Mouse (Mus musculus): ENCODE data around the gene Arntl.
A peak's percentile ranks its signal among the peaks of the same experiment; 100 is the strongest.

Gene Arntl

DNA sequence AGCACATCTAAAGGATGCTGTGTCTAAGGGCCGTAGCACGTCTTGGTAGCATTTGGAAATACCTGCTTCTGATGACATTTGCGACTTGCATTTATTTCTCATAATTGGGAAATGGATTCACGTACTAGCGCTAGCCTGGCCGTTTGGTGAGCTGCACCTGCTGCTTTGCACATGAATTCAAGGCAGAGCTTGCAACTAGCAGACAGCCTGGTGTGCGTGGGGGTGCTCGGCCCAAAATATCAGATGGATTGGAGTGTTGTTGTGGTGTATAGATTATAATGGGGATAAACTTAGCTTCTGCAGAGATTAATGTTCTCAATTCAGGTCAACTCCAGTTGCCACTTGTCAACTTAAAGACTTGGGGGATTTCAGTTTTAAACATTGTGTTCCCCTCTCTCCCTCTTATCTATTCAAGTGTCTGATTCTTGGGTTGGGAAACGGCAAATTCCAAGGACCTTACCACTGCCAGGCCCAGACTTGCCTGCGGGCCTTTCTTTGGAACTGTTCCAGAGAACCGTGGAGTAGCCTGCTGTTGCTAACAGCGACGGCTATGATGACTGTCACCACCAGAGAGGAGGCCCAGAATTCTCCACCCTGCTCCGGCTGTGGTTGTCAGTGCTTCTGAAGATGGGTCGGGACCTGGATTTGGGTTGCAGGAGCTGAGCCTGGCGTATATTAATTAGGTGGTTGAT lies 42.0 kb downstream of the Arntl start:
- peak; percentile 58 for DNase-seq (ENCODE audit: low read depth, low spot score)

DNA sequence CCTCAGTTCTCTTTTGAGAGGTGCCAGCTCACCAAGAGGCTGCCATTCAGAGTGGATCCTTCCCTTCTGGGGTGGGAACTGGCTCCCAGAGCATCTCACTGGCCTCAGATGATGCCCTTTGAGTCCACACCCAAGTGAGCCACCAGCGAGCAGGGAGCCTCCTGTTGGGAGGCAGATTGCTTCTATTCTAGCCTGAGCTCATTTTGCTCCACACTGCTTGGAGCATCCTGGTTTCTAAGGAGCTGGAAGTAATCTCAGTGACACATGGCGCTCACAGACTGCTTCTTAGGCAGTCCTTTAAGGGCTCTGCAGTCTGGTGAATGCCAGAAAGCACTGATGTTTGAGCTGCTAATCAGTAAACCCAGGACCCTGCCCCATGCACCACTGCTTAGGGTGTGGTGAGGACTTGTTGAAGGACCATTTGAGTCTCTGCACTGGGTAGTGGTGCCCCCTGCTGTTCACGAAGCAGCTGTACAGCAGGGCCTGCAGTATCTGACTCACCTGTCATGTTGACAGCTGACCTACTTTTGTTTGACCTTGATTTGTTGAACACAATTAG lies 43.2 kb downstream of the Arntl start:
- peak; percentile 80 for DNase-seq (ENCODE audit: low read depth, low spot score)

DNA sequence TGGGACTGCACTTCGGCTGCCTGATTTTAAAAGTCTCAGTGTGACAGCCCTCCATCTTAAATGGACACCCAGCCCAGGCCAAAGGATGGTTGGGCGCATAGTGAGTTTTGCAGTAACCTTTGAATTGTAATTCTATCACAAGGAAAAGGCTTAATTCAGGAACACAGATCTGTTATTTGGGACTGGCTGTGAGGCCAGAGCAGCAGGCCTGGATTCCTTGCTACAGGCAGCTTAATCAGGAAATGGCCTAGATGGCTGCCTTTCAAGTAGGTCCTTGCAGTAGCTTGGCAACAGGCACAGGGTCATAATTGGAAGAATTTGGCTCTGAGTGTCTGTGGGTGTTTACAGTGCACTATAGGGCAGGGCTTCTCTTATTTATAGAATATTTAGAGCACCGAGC lies 43.7 kb downstream of the Arntl start:
- DNase-seq (ENCODE audit: low read depth, low spot score) = no peak

DNA sequence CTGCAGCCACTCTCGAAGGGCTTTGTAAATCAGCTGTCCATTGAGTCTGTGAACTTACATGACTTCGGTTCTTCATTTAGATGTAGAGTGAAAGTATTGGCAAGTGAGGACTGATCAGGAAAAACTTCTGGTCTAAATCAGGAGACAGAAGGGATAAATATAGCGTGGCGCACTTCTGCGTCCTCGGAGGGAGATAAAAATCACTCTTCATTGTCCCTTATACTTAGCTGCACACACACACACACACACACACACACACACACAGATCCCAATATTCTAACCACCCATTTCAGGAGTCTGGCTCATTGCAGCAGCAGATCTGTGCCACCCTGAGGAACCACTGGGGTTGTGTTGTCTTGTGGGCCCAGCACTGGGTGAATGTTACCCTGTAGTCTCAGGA lies 44.3 kb downstream of the Arntl start:
- no peak for DNase-seq (ENCODE audit: low read depth, low spot score)

DNA sequence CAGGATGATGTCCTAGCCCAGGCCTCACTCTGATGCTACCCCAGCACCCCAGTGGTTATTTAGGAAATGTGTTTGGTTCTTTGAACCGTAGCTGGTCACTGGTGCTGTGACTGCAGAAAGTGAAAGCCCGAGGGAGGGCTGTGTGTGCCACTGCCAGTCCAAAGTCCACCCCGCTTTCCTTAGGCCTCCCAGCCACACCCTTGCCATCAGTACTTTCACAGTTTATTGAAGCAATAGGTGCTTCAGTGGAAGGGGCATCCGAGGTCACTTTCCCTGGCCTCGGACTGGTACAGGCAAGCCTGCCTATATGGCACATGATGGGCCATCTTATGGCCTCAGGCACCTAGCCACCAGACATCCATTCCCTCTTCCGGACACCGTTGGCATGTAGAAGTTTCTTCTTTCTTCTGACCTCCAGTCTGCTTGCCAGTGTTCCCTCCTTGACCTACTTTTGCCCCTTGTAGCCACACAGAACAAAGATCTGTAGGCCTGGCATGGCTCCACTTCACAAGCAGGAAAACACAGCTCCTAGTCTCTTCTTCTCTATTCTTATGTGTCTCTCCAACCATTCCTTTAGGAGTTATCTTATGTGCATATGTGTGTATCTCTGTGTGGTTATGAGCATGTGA lies 46.6 kb downstream of the Arntl start:
- no peak for DNase-seq (ENCODE audit: low read depth, low spot score)

DNA sequence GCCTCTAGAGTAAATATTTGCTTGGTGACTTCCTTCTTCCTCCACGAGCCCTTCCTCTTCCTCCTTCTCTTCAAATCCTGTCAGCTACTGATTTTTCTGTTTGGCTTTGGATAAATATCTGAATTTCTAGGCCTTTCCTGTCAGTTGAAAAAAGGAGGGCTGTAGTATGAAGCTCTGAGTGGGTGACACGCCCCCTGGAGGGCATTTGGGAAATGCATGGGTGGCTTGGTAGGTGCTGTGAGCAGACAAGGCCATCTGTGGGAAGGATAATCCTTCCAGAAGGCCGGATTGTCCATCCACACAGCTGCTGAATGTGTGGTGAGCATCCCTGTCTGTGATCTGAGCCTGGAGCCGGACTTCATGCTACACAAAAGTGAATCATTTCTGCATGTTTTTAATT lies 48.8 kb downstream of the Arntl start:
- DNase-seq (ENCODE audit: low read depth, low spot score) = peak; percentile 80

DNA sequence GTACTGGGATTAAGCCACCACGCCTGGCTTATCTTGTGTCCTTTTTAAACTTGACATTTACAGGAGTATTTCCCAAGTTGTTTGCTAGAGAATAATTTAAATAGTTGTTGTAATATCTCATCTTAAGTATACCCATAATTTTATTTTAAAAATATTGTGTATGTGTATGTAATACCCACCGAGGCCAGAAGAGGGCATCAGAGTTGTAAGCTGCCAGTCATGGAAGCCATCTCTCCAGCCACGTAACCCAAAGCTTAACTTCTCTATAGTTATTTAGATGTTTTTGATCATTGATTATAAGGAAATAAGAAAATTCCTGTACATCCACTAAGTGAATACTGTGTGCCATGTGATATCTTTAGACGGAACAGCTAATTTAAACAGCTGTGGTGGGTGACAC lies 51.2 kb downstream of the Arntl start:
- DNase-seq (ENCODE audit: low read depth, low spot score) = peak; percentile 55

DNA sequence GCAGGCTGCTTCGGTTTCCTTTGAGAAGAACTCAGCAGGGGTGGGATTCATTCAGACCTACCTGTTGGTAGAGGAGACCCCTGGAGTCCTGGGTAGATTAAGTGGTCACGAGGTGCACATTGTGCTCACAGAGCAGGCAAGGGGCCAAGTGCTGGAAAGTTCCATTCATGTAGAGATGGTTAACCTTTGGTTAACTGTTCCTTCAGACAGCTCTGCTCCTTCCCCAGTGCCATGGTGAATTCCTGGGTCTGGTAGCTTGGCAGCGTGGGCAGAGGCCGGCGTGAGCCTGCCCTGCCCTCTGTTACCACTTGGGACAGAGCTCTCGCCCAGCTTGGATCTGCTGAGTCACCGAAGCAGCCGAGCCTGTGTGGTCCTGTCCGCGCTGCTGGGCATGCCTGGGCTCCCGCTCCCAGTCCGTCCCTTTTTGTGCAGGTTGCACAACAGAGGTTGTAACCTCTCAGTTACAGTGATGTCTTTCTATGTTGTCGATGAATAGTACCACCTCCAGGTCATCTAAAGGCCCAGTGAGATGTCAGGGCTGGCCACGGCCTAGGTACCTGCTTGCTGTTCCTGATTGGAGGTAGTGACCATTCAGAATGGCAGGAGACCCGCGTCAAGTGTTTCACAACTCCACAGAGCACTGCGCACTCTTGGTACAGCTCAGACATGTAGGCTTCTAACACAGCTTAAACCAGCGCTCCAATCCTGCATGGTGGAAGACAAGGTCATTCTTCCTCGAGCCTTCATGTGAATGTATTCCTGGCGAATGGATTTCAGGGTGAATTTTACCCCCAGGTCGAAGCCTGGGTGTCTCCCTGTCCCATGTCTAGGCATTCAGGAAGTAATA lies 53.3 kb downstream of the Arntl start:
- DNase-seq (ENCODE audit: low read depth, low spot score) = peak; percentile 88

DNA sequence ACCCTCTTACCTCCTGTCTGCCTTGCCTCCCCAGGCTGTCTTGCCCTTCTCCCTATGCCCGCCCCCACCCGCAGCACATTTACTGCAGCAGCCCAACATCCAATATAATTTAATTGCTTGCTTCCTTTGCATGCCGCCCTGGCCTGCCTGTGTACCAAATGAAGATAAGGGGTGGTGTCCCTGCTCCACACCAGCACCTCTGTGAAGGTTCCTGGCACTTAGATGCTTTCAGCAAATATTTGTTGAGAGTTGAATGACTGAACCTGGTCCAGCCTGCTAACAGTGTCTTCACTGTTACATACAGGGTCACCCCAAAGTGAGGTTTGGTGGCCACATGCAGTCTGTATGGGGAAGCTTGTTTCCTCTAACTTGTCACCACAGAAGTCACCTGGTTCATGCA lies 54.4 kb downstream of the Arntl start:
- no peak for DNase-seq (ENCODE audit: low read depth, low spot score)

DNA sequence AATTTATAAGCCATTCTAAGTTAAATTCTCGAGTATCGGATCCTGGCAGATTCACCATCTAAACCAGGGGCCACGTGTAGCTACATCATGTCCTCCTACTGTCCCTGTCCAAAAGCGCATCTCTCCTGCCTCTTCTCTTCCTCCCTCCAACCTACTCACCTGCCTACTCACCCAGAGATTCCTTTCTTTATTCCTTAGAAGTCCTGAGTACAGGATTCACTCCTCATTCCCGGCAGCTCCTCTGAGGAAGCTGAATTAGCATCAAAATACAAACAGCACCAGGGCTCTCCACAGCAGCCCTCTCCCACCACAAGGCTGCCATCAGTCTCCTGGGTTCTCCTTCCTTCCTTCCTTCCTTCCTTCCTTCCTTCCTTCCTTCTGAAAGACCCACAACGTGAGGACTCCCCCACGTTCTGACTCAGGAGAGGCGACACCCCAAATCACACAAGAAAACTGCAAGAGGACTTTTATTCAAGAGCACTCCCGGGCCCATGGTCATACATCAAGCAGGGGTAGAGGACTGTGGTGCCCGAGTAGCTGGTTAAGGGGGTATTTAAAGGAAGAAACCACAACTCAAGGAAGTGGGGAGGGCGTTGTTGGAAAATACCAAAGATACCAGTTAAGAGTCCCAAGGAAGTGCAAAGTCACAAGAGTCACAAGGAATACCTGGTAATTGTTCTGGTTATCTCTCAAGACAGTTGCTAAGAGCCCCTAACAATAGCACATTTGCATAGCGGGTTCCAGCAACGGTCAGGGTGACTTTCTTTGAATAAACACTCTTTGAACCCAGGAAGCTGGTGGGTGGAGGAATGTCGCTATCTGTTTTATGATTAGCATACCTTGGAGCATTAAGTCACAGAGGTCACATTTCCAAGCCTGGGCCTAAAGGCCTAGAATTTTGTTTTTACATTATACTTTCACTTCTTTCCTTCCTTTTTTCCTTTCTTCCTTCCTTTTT lies 55.5 kb downstream of the Arntl start:
- peak; percentile 92 for DNase-seq (ENCODE audit: low read depth, low spot score)

DNA sequence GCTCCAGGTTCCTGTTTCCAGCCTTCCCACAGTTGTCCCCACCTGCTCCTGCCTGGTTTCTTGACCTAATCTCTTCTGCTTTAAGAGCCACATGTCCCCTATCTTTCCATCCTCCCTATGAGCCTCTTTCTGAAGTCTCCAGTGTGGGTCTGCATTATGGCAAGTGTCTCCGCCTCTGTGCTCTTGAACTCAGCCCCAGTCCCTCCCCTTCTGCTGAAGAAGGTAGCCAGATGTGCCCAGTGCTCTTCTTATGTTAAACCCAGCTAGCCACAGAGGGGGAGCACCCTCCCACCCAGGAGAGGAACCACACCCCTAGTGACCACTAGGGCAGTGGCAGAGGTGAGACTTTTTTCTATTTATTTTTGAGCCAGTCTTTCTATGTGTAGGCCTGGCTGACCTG lies 56.7 kb downstream of the Arntl start:
- peak; percentile 62 for DNase-seq (ENCODE audit: low read depth, low spot score)

DNA sequence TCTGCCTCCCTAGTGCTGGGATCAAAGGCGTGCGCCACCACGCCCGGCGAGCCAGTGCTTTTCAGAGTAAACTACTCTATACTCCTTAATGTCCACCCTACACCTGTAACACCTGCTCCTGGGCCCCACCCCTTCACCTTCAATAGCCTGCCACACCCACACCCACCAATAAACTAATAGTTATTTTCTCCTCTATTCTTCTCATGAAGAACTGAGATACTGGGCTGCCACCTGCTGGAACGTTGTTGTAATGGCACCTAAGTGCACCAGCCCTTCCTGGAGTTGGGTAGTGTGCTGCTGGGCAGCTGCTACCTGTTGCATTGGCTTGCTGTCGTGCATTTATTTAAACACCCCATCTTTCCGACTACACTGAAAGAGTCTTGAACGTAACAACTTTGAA lies 61.0 kb downstream of the Arntl start:
- peak; percentile 84 for DNase-seq (ENCODE audit: low read depth, low spot score)

DNA sequence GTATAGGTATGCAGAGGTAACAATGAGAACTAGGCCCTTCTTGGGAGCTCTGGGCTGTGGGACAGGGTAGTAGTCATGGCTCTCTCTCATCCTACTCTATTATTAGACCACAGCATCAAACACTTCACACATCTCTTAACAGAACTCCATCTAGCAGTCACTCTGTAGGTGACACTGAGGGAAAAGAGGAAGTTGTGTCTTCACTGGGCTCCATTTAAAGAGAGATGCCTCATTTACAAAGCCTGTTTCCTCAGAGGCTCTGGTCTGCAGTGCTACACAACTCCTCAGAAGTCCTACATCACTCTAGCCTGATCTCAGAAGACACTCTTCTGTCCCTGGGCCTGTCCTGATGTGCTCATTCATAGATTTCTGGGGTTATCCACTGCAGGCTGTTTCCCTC lies 61.8 kb downstream of the Arntl start:
- no peak for DNase-seq (ENCODE audit: low read depth, low spot score)

DNA sequence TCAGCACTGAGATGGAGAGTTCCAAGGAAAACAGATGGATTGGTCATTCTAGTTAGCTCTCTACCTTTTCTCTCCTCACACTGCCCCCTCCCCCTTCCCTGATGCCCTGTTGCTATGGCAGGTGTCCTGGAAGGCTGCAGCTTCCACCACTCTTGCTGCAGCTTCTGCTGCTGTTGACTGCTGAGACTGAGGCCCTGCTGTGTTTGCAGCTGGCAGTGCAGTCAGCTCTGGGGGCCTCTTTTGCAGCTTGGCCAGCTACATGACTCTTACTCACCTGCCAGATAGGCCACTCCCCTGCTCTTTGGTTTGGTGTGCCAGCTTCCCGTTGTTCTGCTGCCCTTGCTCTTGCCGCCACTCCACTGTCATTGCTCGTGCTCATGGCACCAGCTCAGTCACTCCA lies 62.7 kb downstream of the Arntl start:
- no peak for DNase-seq (ENCODE audit: low read depth, low spot score)

DNA sequence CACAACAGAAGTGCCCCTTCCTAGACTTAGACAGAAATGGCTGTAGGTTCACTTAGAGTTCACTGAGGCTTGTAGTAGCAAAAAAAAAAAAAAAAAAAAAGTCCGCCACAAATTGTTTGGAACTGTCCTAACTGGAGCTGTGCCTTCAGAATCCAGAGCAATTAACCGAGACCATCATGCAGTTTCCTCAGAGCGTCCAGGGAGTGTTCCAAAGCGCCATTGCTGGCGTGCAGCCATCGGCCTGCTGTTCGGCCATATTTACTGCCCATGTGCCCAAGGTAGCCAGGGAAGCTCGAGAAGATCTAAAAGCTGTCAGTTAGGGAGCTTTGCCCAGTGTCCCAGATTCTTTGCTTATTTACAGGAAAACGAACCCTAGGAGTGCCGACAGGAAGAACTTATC lies 63.3 kb downstream of the Arntl start:
- DNase-seq (ENCODE audit: low read depth, low spot score) = no peak

DNA sequence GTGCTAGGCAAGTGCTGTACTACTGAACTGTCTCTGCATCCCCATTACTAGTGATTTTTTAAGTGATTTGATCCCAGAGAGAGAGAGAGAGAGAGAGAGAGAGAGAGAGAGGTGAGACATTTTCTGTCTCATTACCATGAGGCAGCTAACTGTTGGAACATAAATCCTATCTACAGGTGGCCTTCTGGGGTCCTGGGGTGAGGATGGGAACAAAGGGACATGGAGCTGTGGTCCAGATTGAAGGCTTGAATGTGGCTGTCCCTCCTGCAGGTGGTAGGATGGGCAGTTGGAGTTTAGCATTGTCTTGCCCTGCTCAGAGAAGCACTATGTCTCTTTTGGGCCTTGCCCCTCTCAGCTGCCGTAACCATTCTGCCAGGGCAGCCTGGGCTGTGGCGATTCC lies 63.7 kb downstream of the Arntl start:
- no peak for DNase-seq (ENCODE audit: low read depth, low spot score)

DNA sequence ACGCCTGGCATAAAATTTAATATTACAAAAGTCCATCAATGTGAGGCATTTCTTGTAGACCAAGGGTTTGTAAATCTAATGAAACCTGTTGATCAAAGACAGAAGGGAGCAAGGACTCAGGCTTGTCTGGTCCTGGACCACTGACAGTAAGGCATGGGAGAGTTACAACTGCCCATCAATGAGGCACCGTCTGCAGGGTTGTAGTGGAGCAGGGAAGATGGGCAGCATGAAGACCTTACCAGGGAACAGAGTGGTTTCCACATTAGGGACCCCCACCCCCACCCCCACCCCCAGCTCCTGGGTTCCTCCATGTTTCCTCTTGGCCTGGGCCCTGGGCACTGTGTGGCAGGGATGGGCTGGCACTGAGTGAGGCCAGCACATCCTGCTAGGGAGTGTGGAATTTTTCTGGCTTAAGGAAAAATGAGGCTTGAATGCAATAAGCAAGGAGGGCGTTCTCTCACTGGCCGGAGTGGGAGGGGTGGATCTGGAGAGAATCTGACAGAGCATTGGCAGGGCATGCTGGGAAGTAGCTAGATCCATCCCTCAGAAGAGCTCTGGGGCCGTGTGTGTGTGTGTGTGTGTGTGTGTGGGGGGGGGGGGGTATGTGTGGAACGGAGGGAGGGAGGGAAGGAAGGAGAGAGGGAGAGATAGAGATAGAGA lies 65.2 kb downstream of the Arntl start:
- DNase-seq (ENCODE audit: low read depth, low spot score) = no peak

DNA sequence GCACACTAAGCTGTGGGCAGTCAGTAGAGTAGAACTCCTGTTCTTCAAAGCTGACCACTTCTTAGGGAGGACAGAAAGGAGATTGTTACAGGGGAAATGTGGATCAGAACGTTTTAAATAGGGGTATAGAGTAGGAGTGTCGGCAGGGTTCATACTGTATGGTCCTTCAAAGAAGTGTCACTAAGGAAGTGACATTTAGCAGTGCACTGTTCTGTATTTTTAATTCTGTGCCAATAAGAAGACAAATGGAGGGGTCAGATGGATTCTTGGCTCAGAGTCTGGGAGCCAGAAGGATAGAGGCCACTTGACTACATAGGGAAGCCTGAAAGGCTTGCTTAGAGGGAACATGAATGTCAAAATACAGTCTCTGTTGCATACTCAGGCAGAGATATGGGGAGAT lies 70.0 kb downstream of the Arntl start:
- no peak for DNase-seq (ENCODE audit: low read depth, low spot score)

DNA sequence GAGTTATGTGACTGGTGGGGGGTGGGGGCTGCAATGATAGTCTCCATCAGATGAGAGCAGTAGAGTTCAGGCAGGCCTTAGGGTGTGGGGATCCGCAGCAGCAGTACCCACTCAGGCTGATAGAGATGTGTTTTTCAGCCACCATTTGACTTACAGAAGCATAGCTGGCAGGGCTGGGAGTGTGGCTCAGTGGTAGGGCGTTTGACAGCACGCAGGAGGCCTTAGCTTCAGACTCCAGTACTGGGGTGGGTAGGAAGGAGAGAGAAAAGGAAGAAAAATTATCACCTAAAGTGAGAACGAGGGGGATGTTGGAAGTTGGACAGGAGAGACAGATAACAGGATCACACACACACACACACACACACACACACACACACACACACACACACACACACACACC lies 71.2 kb downstream of the Arntl start:
- DNase-seq (ENCODE audit: low read depth, low spot score) = no peak

DNA sequence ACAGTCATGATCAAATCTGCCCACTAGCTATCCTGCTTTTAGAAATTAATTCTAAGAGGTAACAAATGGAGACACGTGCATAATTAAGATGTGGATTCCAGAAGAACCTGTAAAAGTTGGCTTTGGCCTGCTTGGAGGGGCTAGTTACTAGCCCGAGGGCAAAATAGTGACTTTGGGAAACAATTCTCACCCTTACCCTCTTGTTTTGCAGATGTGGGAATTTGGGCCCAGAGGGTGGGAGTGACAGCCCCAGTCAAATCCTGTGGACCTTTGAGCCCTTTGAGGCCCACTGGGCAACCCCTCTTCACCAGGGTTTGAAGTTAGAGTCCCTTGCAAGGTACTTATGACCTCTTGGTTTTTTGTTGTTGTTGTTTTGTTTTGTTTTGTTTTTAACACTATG lies 72.0 kb downstream of the Arntl start:
- DNase-seq (ENCODE audit: low read depth, low spot score) = no peak

DNA sequence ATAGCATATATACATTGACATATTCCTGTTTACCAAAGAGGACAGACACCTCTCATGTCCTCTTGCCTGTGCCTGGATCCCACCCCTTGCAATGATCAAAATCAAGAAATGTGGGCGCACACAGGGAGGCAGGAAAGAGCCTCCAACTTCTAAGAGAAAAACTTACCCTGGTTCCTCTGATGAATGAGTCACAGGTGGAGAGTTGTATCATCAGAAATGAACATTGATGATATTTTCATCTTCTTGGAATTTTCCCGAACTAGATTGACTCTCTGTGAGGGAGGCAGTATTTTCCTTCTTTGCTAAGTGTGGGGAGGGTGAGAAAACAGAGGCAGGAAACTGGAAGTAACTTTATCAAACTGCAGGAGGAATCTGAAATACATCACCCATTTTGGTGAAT lies 78.1 kb downstream of the Arntl start:
- DNase-seq (ENCODE audit: low read depth, low spot score) = no peak

Measured in R1 (cell line).